Mouse (Mus musculus): Measurements from ENCODE around the gene Evi5. TPM values are rescaled to one million over a fixed set of nuclear protein-coding genes. Genes with fewer than 3 reads are reported as not detected.

Gene Evi5
- polyA plus RNA-seq, 1 experiment from 2014 or later: 44.2 TPM

GRCm38 (mm10) chr5:107866127-107867126, 8.5 kb downstream of the Evi5 start:
- DNase-seq (ENCODE audit: low spot score, missing footprints): no peak
- H3K36me3 ChIP-seq (ENCODE audit: control insufficient read depth, insufficient read depth, low read length): no peaks in the 10 kb centered on the region
- H3K4me3 ChIP-seq (ENCODE audit: low read depth, low read length): no peak overlapping the region

GRCm38 (mm10) chr5:107863971-107864370, 10.9 kb downstream of the Evi5 start:
- 85% methylated on average over 3 of the region's 3 CpGs for WGBS
- Histone ChIP-seq H3K9me3 (ENCODE audit: control insufficient read depth, low read length) (no peaks in the 10 kb centered on the region), H3K27me3 (ENCODE audit: control insufficient read depth, insufficient read depth, low read length) (no peaks in the 10 kb centered on the region), H3K4me3 (ENCODE audit: low read depth, low read length) (no peak overlapping the region), H3K4me2 (no peak overlapping the region), H3K27ac (ENCODE audit: low read depth, low read length) (no peak overlapping the region), H3K36me3 (ENCODE audit: control insufficient read depth, insufficient read depth, low read length) (no peaks in the 10 kb centered on the region), H3K9ac (ENCODE audit: low read length) (no peak overlapping the region), H3K4me1 (ENCODE audit: control insufficient read depth, insufficient read depth, low read length) (0 out of 2 replicates have a peak, but pooled peaks cover 2% of the 10 kb centered on the region)
- DNase-seq (ENCODE audit: low spot score, missing footprints): no peak
- no peak for ATAC-seq (ENCODE audit: low FRiP score)

More at GRCm38 (mm10) chr5:107866127-107867126, 8.5 kb downstream of the Evi5 start:
- Histone ChIP-seq H3K27me3 (ENCODE audit: control insufficient read depth, insufficient read depth, low read length) (no peaks in the 10 kb centered on the region; the same call in 1 of the 2 replicates), H3K4me2 (no peak overlapping the region), H3K27ac (ENCODE audit: low read depth, low read length) (no peak overlapping the region), H3K9me3 (ENCODE audit: control insufficient read depth, low read length) (no peaks in the 10 kb centered on the region), H3K9ac (ENCODE audit: low read length) (no peak overlapping the region), H3K4me1 (ENCODE audit: control insufficient read depth, insufficient read depth, low read length) (0 out of 2 replicates have a peak, but pooled peaks cover 2% of the 10 kb centered on the region)
- ATAC-seq (ENCODE audit: low FRiP score): no peak
- 75% methylated on average over 2 of the region's 2 CpGs for WGBS

GRCm38 (mm10) chr5:107858963-107859362, 15.9 kb downstream of the Evi5 start:
- Histone ChIP-seq H3K9ac (ENCODE audit: low read length) (no peak overlapping the region), H3K4me1 (ENCODE audit: control insufficient read depth, insufficient read depth, low read length) (peaks cover 3% of the 10 kb centered on the region; the same call in 1 of the 2 replicates), H3K9me3 (ENCODE audit: control insufficient read depth, low read length) (no peaks in the 10 kb centered on the region), H3K27me3 (ENCODE audit: control insufficient read depth, insufficient read depth, low read length) (no peaks in the 10 kb centered on the region), H3K27ac (ENCODE audit: low read depth, low read length) (no peak overlapping the region), H3K4me3 (ENCODE audit: low read depth, low read length) (no peak overlapping the region), H3K4me2 (no peak overlapping the region), H3K36me3 (ENCODE audit: control insufficient read depth, insufficient read depth, low read length) (no peaks in the 10 kb centered on the region)
- WGBS: 52% methylated on average over 2 of the region's 2 CpGs
- DNase-seq (ENCODE audit: low spot score, missing footprints) (no peak), ATAC-seq (ENCODE audit: low FRiP score) (no peak)

GRCm38 (mm10) chr5:107855546-107855945, 19.4 kb downstream of the Evi5 start:
- WGBS: 87% methylated on average over 2 of the region's 2 CpGs
- DNase-seq (ENCODE audit: low spot score, missing footprints): no peak

GRCm38 (mm10) chr5:107854556-107854955, 20.4 kb downstream of the Evi5 start:
- Histone ChIP-seq H3K27ac (ENCODE audit: low read depth, low read length) (no peak overlapping the region), H3K4me1 (ENCODE audit: control insufficient read depth, insufficient read depth, low read length) (peaks cover 4% of the 10 kb centered on the region; the same call in 1 of the 2 replicates), H3K9me3 (ENCODE audit: control insufficient read depth, low read length) (no peaks in the 10 kb centered on the region), H3K27me3 (ENCODE audit: control insufficient read depth, insufficient read depth, low read length) (no peaks in the 10 kb centered on the region), H3K9ac (ENCODE audit: low read length) (no peak overlapping the region), H3K4me3 (ENCODE audit: low read depth, low read length) (no peak overlapping the region), H3K4me2 (no peak overlapping the region), H3K36me3 (ENCODE audit: control insufficient read depth, insufficient read depth, low read length) (no peaks in the 10 kb centered on the region)
- DNase-seq (ENCODE audit: low spot score, missing footprints): no peak
- 75% methylated on average over 3 of the region's 3 CpGs for WGBS
- ATAC-seq (ENCODE audit: low FRiP score): no peak

More at GRCm38 (mm10) chr5:107855546-107855945, 19.4 kb downstream of the Evi5 start:
- no peaks in the 10 kb centered on the region for H3K27me3 ChIP-seq (ENCODE audit: control insufficient read depth, insufficient read depth, low read length)
- no peak overlapping the region for H3K27ac ChIP-seq (ENCODE audit: low read depth, low read length)
- H3K4me3 ChIP-seq (ENCODE audit: low read depth, low read length): no peak overlapping the region
- H3K4me2 ChIP-seq: no peak overlapping the region
- H3K9ac ChIP-seq (ENCODE audit: low read length): no peak overlapping the region
- no peaks in the 10 kb centered on the region for H3K36me3 ChIP-seq (ENCODE audit: control insufficient read depth, insufficient read depth, low read length)
- H3K9me3 ChIP-seq (ENCODE audit: control insufficient read depth, low read length): no peaks in the 10 kb centered on the region
- no peak for ATAC-seq (ENCODE audit: low FRiP score)
- peaks cover 4% of the 10 kb centered on the region; the same call in 1 of the 2 replicates for H3K4me1 ChIP-seq (ENCODE audit: control insufficient read depth, insufficient read depth, low read length)

GRCm38 (mm10) chr5:107853807-107854206, 21.1 kb downstream of the Evi5 start:
- H3K4me3 ChIP-seq (ENCODE audit: low read depth, low read length): no peak overlapping the region
- peaks cover 4% of the 10 kb centered on the region; the same call in 1 of the 2 replicates for H3K4me1 ChIP-seq (ENCODE audit: control insufficient read depth, insufficient read depth, low read length)
- no peaks in the 10 kb centered on the region for H3K36me3 ChIP-seq (ENCODE audit: control insufficient read depth, insufficient read depth, low read length)
- no peaks in the 10 kb centered on the region for H3K9me3 ChIP-seq (ENCODE audit: control insufficient read depth, low read length)
- DNase-seq (ENCODE audit: low spot score, missing footprints) (no peak), ATAC-seq (ENCODE audit: low FRiP score) (no peak)
- H3K27ac ChIP-seq (ENCODE audit: low read depth, low read length): no peak overlapping the region
- H3K4me2 ChIP-seq: no peak overlapping the region
- no peak overlapping the region for H3K9ac ChIP-seq (ENCODE audit: low read length)
- H3K27me3 ChIP-seq (ENCODE audit: control insufficient read depth, insufficient read depth, low read length): no peaks in the 10 kb centered on the region
- WGBS: 21% methylated on average over 6 of the region's 6 CpGs

- WGBS: 92% methylated on average over 4 of the region's 4 CpGs
Measured at GRCm38 (mm10) chr5:107848964-107849363, 25.9 kb downstream of the Evi5 start.

GRCm38 (mm10) chr5:107847817-107848216, 27.1 kb downstream of the Evi5 start:
- 82% methylated on average over 2 of the region's 2 CpGs for WGBS
- no peaks in the 10 kb centered on the region for H3K4me1 ChIP-seq (ENCODE audit: control insufficient read depth, insufficient read depth, low read length)

More at GRCm38 (mm10) chr5:107848964-107849363, 25.9 kb downstream of the Evi5 start:
- DNase-seq (ENCODE audit: low spot score, missing footprints): no peak
- H3K27me3 ChIP-seq (ENCODE audit: control insufficient read depth, insufficient read depth, low read length): no peaks in the 10 kb centered on the region
- H3K9ac ChIP-seq (ENCODE audit: low read length): no peak overlapping the region
- H3K27ac ChIP-seq (ENCODE audit: low read depth, low read length): no peak overlapping the region
- H3K9me3 ChIP-seq (ENCODE audit: control insufficient read depth, low read length): no peaks in the 10 kb centered on the region
- H3K4me3 ChIP-seq (ENCODE audit: low read depth, low read length): no peak overlapping the region
- H3K36me3 ChIP-seq (ENCODE audit: control insufficient read depth, insufficient read depth, low read length): no peaks in the 10 kb centered on the region
- peaks cover 2% of the 10 kb centered on the region; the same call in 1 of the 2 replicates for H3K4me1 ChIP-seq (ENCODE audit: control insufficient read depth, insufficient read depth, low read length)
- ATAC-seq (ENCODE audit: low FRiP score): no peak
- H3K4me2 ChIP-seq: no peak overlapping the region

GRCm38 (mm10) chr5:107847349-107847748, 27.6 kb downstream of the Evi5 start:
- H3K9me3 ChIP-seq (ENCODE audit: control insufficient read depth, low read length): no peaks in the 10 kb centered on the region
- no peak overlapping the region for H3K4me3 ChIP-seq (ENCODE audit: low read depth, low read length)
- DNase-seq (ENCODE audit: low spot score, missing footprints) (no peak), ATAC-seq (ENCODE audit: low FRiP score) (no peak)
- H3K27me3 ChIP-seq (ENCODE audit: control insufficient read depth, insufficient read depth, low read length): no peaks in the 10 kb centered on the region
- no peak overlapping the region for H3K4me2 ChIP-seq
- H3K9ac ChIP-seq (ENCODE audit: low read length): no peak overlapping the region
- no peaks in the 10 kb centered on the region for H3K36me3 ChIP-seq (ENCODE audit: control insufficient read depth, insufficient read depth, low read length)
- no peaks in the 10 kb centered on the region for H3K4me1 ChIP-seq (ENCODE audit: control insufficient read depth, insufficient read depth, low read length)
- WGBS: 87% methylated on average over 5 of the region's 5 CpGs
- H3K27ac ChIP-seq (ENCODE audit: low read depth, low read length): no peak overlapping the region

More at GRCm38 (mm10) chr5:107847817-107848216, 27.1 kb downstream of the Evi5 start:
- Histone ChIP-seq H3K36me3 (ENCODE audit: control insufficient read depth, insufficient read depth, low read length) (no peaks in the 10 kb centered on the region), H3K27me3 (ENCODE audit: control insufficient read depth, insufficient read depth, low read length) (no peaks in the 10 kb centered on the region), H3K9ac (ENCODE audit: low read length) (no peak overlapping the region), H3K27ac (ENCODE audit: low read depth, low read length) (no peak overlapping the region), H3K9me3 (ENCODE audit: control insufficient read depth, low read length) (no peaks in the 10 kb centered on the region), H3K4me3 (ENCODE audit: low read depth, low read length) (no peak overlapping the region), H3K4me2 (no peak overlapping the region)
- DNase-seq (ENCODE audit: low spot score, missing footprints) (no peak), ATAC-seq (ENCODE audit: low FRiP score) (no peak)
